Comparison of ENCODE assay signal across 32 mouse cellular contexts in genomic region chr6:24609531-24609930, GRCm38 (mm10). TPM values are rescaled to one million over a fixed set of nuclear protein-coding genes. Genes with fewer than 3 reads are reported as not detected.
DNase-seq lines count a peak whose midpoint lies in the region; ATAC-seq and TF ChIP-seq lines count a peak whose summit lies in the region.
"Had no signal": no experiment of that assay in that cellular context is flagged by ENCODE, and none has a peak within 500 bp of the region (broad histone marks: within the 10 kb centered on the region; RNA-seq: fewer than 3 reads in every experiment).

No protein-coding gene starts in this region.

- H3K27me3 ChIP-seq in Patski, result no peaks in the 10 kb centered on the region
- H3K27me3 ChIP-seq: CH12.LX; embryonic facial prominence, embryonic 12.5 days; embryonic facial prominence, embryonic 15.5 days; heart, embryonic 13.5 days; hindbrain, embryonic 13.5 days; intestine, embryonic 15.5 days had no signal

- DNase-seq in gastrocnemius, adult 18-20 months (ENCODE audit: low spot score), result peak; percentile 58
- no peak for DNase-seq in gastrocnemius, postnatal 36 days
- peak; percentile 88 for DNase-seq in heart, adult 11 months
- DNase-seq in heart, postnatal 25 days (ENCODE audit: low spot score), result no peak
- DNase-seq in 3T3-L1 (ENCODE audit: low read depth, low spot score) (peak; percentile 67), Patski (ENCODE audit: low read depth, low spot score) (no peak)
- no peak for DNase-seq in spleen, postnatal 36 days (ENCODE audit: low spot score in 2 of 2)
- no peak for DNase-seq in embryo, embryonic 10.5 days (ENCODE audit: low spot score)
- DNase-seq: adrenal gland, adult 2 months; adrenal gland, postnatal 14 days; B cell, adult 2 months; cerebellum, adult 11-12 months; cerebellum, adult 8-10 months; cerebellum, postnatal 14 days; forebrain, postnatal 0 days; heart, adult 18-20 months; heart, postnatal 36 days; kidney, adult 11 months; kidney, adult 8-10 months had no signal

- CTCF ChIA-PET in Patski (lab: Charles Lee), result interaction anchor here (1.1 kb wide), 1 partner anchor 47 kb away, joined by 3 read pairs; no protein-coding TSS in a partner anchor

- no peak for TF ChIP-seq CTCF in Patski (IDR thresholded peaks at IDR 0.05)

- POLR2A ChIA-PET in Patski (lab: Charles Lee), result no interaction called here

- in situ Hi-C loops in Patski (cut with MboI; ENCODE audit: low pct_unique_long_range_greater_than_20kb), result no loop called here

- intact Hi-C loops in gastrocnemius, postnatal 36 days (cut with DNase I), result no loop called here
- intact Hi-C loops in heart, postnatal 25 days (cut with DNase I), result no loop called here

- peak; percentile 45 for ATAC-seq in Patski
- ATAC-seq: forebrain, embryonic 14.5 days; forebrain, postnatal 0 days; hindbrain, embryonic 16.5 days; intestine, embryonic 15.5 days had no signal

RNA-seq across cellular contexts. Expression of gene Lmod2, which starts 12.0 kb away (rescaled TPM):
- total RNA-seq in gastrocnemius, adult 18-20 months (2021), result 100 to 1,000 TPM; 254 to 431 TPM
- 100 to 1,000 TPM; 206 to 260 TPM for total RNA-seq in gastrocnemius, postnatal 36 days (2021)
- total RNA-seq in heart, postnatal 25 days (2021), result 100 to 1,000 TPM; 681 to 701 TPM
- not detected for polyA plus RNA-seq in Patski (2021)
- total RNA-seq: adrenal gland, postnatal 14 days; CH12.LX; forebrain, postnatal 0 days had no signal
- polyA plus RNA-seq: adrenal gland, adult 2 months; brain, embryonic 14.5 days; forebrain, embryonic 11.5 days; forebrain, embryonic 14.5 days; forebrain, postnatal 0 days; frontal cortex, adult 2 months; G1E; hindbrain, embryonic 10.5 days; hindbrain, embryonic 13.5 days; hindbrain, embryonic 16.5 days; intestine, embryonic 15.5 days had no signal

RNA-seq across cellular contexts. Expression of gene Wasl, which starts 55.3 kb away (rescaled TPM):
- 10 to 100 TPM; 14.8 to 18.9 TPM for total RNA-seq in gastrocnemius, adult 18-20 months (2021)
- total RNA-seq in gastrocnemius, postnatal 36 days (2021), result 10 to 100 TPM; 15.0 to 16.5 TPM
- total RNA-seq in heart, postnatal 25 days (2021), result 10 to 100 TPM; 25.5 to 35.8 TPM
- polyA plus RNA-seq in Patski (2021), result 61.1 TPM

Comparison
In these comparisons a context has a peak if more than half of its experiments do, and no peak if none do; other contexts are left out.
1. DNase-seq: peak in gastrocnemius, adult 18-20 months (single experiment), heart, adult 11 months (single experiment) and 3T3-L1 (single experiment); none in gastrocnemius, postnatal 36 days (0 of 2), heart, postnatal 25 days (single experiment), Patski (single experiment), spleen, postnatal 36 days (0 of 2) and embryo, embryonic 10.5 days (single experiment).